Mouse (Mus musculus) midbrain, embryonic 11.5 days (tissue): ENCODE data around the gene Gap43. TPM values are rescaled to one million over a fixed set of nuclear protein-coding genes. Genes with fewer than 3 reads are reported as not detected.
A peak's percentile ranks its signal among the peaks of the same experiment; 100 is the strongest.

Experiments
- ATAC-seq: fragments of 200-750 bp; cut with Nextera tagmentation; 2 replicates; pipeline ENCODE4 v1.8.0; 2017; ENCODE audit warnings: moderate TSS enrichment, moderate library complexity; ENCODE audit not compliant: low FRiP score
- DNase-seq: peaks from one replicate; pipeline ENCODE4 v3.0.0; 2015; ENCODE audit warnings: low spot score; ENCODE audit errors: missing footprints
- H3K27ac ChIP-seq: fragments of 300-500 bp; sonication (generic); 2 replicates; pipeline ENCODE4 v1.5.1; 2014; ENCODE audit warnings: low read depth, low read length
- H3K27me3 ChIP-seq: fragments of 300-500 bp; sonication (generic); 2 replicates; pipeline ENCODE4 v1.6.1; 2014; ENCODE audit warnings: mild to moderate bottlenecking, low read length, moderate library complexity, mixed read lengths; ENCODE audit not compliant: control insufficient read depth, insufficient read depth
- H3K36me3 ChIP-seq: fragments of 300-500 bp; sonication (generic); 2 replicates; pipeline ENCODE4 v1.6.1; 2014; ENCODE audit warnings: mild to moderate bottlenecking, low read length, moderate library complexity, mixed read lengths; ENCODE audit not compliant: control insufficient read depth, insufficient read depth
- H3K4me1 ChIP-seq: fragments of 300-500 bp; sonication (generic); 2 replicates; pipeline ENCODE4 v1.6.1; 2014; ENCODE audit warnings: low read length; ENCODE audit not compliant: control insufficient read depth, insufficient read depth
- H3K4me2 ChIP-seq: fragments of 300-500 bp; sonication (generic); 2 replicates; pipeline ENCODE4 v1.6.1; 2014; ENCODE audit warnings: mild to moderate bottlenecking, moderate library complexity
- H3K4me3 ChIP-seq: fragments of 300-500 bp; sonication (generic); 2 replicates; pipeline ENCODE4 v1.5.1; 2014; ENCODE audit warnings: low read depth, low read length
- H3K9ac ChIP-seq: fragments of 300-500 bp; sonication (generic); 2 replicates; pipeline ENCODE4 v1.6.1; 2014; ENCODE audit warnings: low read length
- H3K9me3 ChIP-seq: fragments of 300-500 bp; sonication (generic); 2 replicates; pipeline ENCODE4 v1.6.1; 2016; ENCODE audit warnings: low read length; ENCODE audit not compliant: control insufficient read depth
- WGBS: fragments of 180-500 bp; shearing (Covaris S2); extraction: QIAGEN DNeasy Blood & Tissue Kit; methylation state at CpG from one replicate; pipeline ENCODE4 v1.1.7; 2014; 5-methylcytosine and 5-hydroxymethylcytosine counted together
- polyA plus RNA-seq: library from polyadenylated mRNA; unstranded; fragments of >200 nt; fragmentation: Nextera tagmentation; extraction: Ambion mirVana; gene quantifications from 2 replicates; pipeline ENCODE4 v1.2.1, GENCODE M21; 2014

Gene Gap43
- polyA plus RNA-seq, 1 experiment from 2014 or later = 301 TPM

- Histone ChIP-seq H3K27me3 (no peaks in the 10 kb centered on the region), H3K4me3 (no peak overlapping the region), H3K36me3 (no peaks in the 10 kb centered on the region), H3K9me3 (no peaks in the 10 kb centered on the region), H3K4me2 (no peak overlapping the region), H3K4me1 (no peaks in the 10 kb centered on the region), H3K9ac (no peak overlapping the region), H3K27ac (no peak overlapping the region)
- 92% methylated on average over 1 of the region's 1 CpGs for WGBS
- DNase-seq (no peak), ATAC-seq (no peak)
Observed at GRCm38 (mm10) chr16:42312125-42312524, 28.3 kb downstream of the Gap43 start.

GRCm38 (mm10) chr16:42308761-42309160 is 31.7 kb downstream of the Gap43 start:
- WGBS = 57% methylated on average over 1 of the region's 1 CpGs
- no peak overlapping the region for H3K4me3 ChIP-seq
- DNase-seq = no peak
- no peaks in the 10 kb centered on the region for H3K36me3 ChIP-seq
- no peak overlapping the region for H3K27ac ChIP-seq
- H3K4me1 ChIP-seq = peaks cover 12% of the 10 kb centered on the region
- H3K4me2 ChIP-seq = no peak overlapping the region
- ATAC-seq = 0 out of 2 replicates have a peak, but pooled peaks have one; percentile 24
- no peaks in the 10 kb centered on the region for H3K27me3 ChIP-seq
- H3K9ac ChIP-seq = no peak overlapping the region
- no peaks in the 10 kb centered on the region for H3K9me3 ChIP-seq

- Histone ChIP-seq H3K9ac (peak overlapping the region; percentile 62), H3K4me3 (peak overlapping the region; percentile 23), H3K4me2 (peak overlapping the region; percentile 48), H3K36me3 (no peaks in the 10 kb centered on the region), H3K27ac (peak overlapping the region; percentile 45; the same call in 1 of the 2 replicates), H3K27me3 (no peaks in the 10 kb centered on the region), H3K9me3 (no peaks in the 10 kb centered on the region), H3K4me1 (peaks cover 12% of the 10 kb centered on the region)
- ATAC-seq (peak; percentile 95), DNase-seq (peak; percentile 97)
- 2% methylated on average over 14 of the region's 14 CpGs for WGBS
Observed at GRCm38 (mm10) chr16:42305934-42306701, 34.3 kb downstream of the Gap43 start.

GRCm38 (mm10) chr16:42303461-42303860 is 37.0 kb downstream of the Gap43 start:
- H3K36me3 ChIP-seq = no peaks in the 10 kb centered on the region
- no peak overlapping the region for H3K4me3 ChIP-seq
- no peak overlapping the region for H3K9ac ChIP-seq
- H3K27ac ChIP-seq = no peak overlapping the region
- peaks cover 12% of the 10 kb centered on the region for H3K4me1 ChIP-seq
- no peak for ATAC-seq
- DNase-seq = no peak
- 71% methylated on average over 6 of the region's 6 CpGs for WGBS
- no peak overlapping the region for H3K4me2 ChIP-seq
- no peaks in the 10 kb centered on the region for H3K9me3 ChIP-seq
- H3K27me3 ChIP-seq = no peaks in the 10 kb centered on the region

- Histone ChIP-seq H3K4me1 (no peaks in the 10 kb centered on the region), H3K4me2 (no peak overlapping the region), H3K27me3 (no peaks in the 10 kb centered on the region), H3K27ac (no peak overlapping the region), H3K9ac (no peak overlapping the region), H3K9me3 (no peaks in the 10 kb centered on the region), H3K36me3 (no peaks in the 10 kb centered on the region), H3K4me3 (no peak overlapping the region)
- 89% methylated on average over 5 of the region's 5 CpGs for WGBS
- ATAC-seq (no peak), DNase-seq (no peak)
Observed at GRCm38 (mm10) chr16:42294481-42294880, 46.0 kb downstream of the Gap43 start.

DNA sequence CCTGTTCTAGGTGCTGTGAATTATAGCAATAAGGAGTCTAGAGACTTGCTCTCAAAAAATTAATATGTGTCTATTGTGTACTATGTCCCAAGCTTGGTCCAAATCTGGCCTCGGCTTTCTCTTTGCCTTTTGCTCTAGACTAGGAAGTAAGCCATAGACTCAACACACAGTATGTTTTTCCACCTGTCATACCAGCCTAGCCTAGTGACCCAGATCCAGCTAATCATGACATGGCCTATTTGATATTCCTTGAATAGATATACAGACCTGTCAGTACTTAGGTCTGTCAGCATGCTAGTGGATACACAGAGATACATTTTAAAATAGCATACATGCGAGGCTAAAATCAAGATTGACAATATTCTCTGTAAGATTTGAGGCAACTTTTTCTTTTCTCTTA is 46.4 kb downstream of the Gap43 start:
- H3K27ac ChIP-seq = no peak overlapping the region
- H3K36me3 ChIP-seq = no peaks in the 10 kb centered on the region
- ATAC-seq = no peak
- WGBS = 92% methylated on average over 2 of the region's 2 CpGs
- no peaks in the 10 kb centered on the region for H3K9me3 ChIP-seq
- no peak overlapping the region for H3K9ac ChIP-seq
- no peaks in the 10 kb centered on the region for H3K4me1 ChIP-seq
- no peak for DNase-seq
- no peak overlapping the region for H3K4me3 ChIP-seq
- H3K27me3 ChIP-seq = no peaks in the 10 kb centered on the region
- no peak overlapping the region for H3K4me2 ChIP-seq

DNA sequence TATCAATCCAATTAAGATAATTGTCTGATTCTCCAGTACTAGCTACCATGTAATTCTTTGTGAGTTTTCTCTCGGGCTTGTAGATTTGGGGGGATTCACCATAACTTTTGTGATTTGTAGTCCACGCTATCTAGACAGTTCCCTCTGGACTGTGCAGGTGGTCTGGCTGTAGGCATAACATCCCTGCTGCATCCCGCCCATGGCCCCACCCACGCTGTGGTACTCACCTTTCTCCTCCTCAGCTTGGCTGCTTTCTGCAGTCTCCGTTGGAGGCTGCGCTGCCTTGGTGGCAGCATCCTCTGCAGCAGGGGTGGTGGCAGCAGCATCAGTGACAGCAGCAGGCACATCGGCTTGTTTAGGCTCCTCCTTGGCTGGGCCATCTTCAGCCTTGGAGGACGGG is 48.9 kb downstream of the Gap43 start:
- no peaks in the 10 kb centered on the region for H3K9me3 ChIP-seq
- H3K4me1 ChIP-seq = no peaks in the 10 kb centered on the region
- no peaks in the 10 kb centered on the region for H3K27me3 ChIP-seq
- no peak overlapping the region for H3K9ac ChIP-seq
- no peak for DNase-seq
- 0 out of 2 replicates have a peak, but pooled peaks have one; percentile 24 for ATAC-seq
- no peak overlapping the region for H3K4me2 ChIP-seq
- WGBS = 66% methylated on average over 8 of the region's 8 CpGs
- H3K36me3 ChIP-seq = no peaks in the 10 kb centered on the region
- no peak overlapping the region for H3K4me3 ChIP-seq
- no peak overlapping the region for H3K27ac ChIP-seq

GRCm38 (mm10) chr16:42284005-42284404 is 56.4 kb downstream of the Gap43 start:
- Histone ChIP-seq H3K4me3 (no peak overlapping the region), H3K27ac (no peak overlapping the region), H3K9me3 (no peaks in the 10 kb centered on the region), H3K4me1 (no peaks in the 10 kb centered on the region), H3K36me3 (no peaks in the 10 kb centered on the region), H3K27me3 (no peaks in the 10 kb centered on the region), H3K4me2 (no peak overlapping the region), H3K9ac (no peak overlapping the region)
- ATAC-seq (no peak), DNase-seq (no peak)
- WGBS = 73% methylated on average over 3 of the region's 3 CpGs

GRCm38 (mm10) chr16:42277713-42278112 is 62.7 kb downstream of the Gap43 start:
- no peaks in the 10 kb centered on the region for H3K9me3 ChIP-seq
- H3K27ac ChIP-seq = no peak overlapping the region
- ATAC-seq (no peak), DNase-seq (no peak)
- no peaks in the 10 kb centered on the region for H3K36me3 ChIP-seq
- no peak overlapping the region for H3K4me2 ChIP-seq
- H3K27me3 ChIP-seq = peaks cover 4% of the 10 kb centered on the region
- 89% methylated on average over 2 of the region's 2 CpGs for WGBS
- no peak overlapping the region for H3K4me3 ChIP-seq
- no peak overlapping the region for H3K9ac ChIP-seq
- peaks cover 8% of the 10 kb centered on the region for H3K4me1 ChIP-seq
